Mouse (Mus musculus): ENCODE data around the gene Zfp760. TPM values are rescaled to one million over a fixed set of nuclear protein-coding genes. Genes with fewer than 3 reads are reported as not detected.

Zfp760 gene
- total RNA-seq, 2 experiments from 2014 or later = 2.1 TPM

Other genes with a start within 250 kb of the Zfp760 start
- 1 to 10 TPM; 1.7 to 2.6 TPM for gene Zfp53, start 218.7 kb upstream of the Zfp760 start, total RNA-seq (2021)
- gene Zfp52, start 172.2 kb upstream of the Zfp760 start, total RNA-seq (2021) = 1 to 10 TPM; 5.4 to 6.4 TPM
- gene Zfp948, start 140.7 kb upstream of the Zfp760 start, total RNA-seq (2021) = 1 to 10 TPM; 3.1 to 3.8 TPM
- 1 to 10 TPM; 2.1 to 2.4 TPM for gene Zfp983, start 57.1 kb upstream of the Zfp760 start, total RNA-seq (2021)
- gene Gm10226, start 15.9 kb upstream of the Zfp760 start, total RNA-seq (2021) = 1 to 10 TPM in 1 of 2 experiments, not detected in 1; 2.9 TPM
- gene Zfp229, start 23.1 kb downstream of the Zfp760 start, total RNA-seq (2021) = 1 to 10 TPM; 5.7 to 7.4 TPM
- gene Zfp820, start 138.0 kb downstream of the Zfp760 start, total RNA-seq (2021) = 1 to 10 TPM; 1.0 to 1.1 TPM
- under 1 TPM; 0.68 to 0.97 TPM for gene Zfp995, start 202.2 kb downstream of the Zfp760 start, total RNA-seq (2021)